Comparison of ENCODE assay signal across 8 mouse cellular contexts in genomic region chr3:152145186-152145585, GRCm38 (mm10). TPM values are rescaled to one million over a fixed set of nuclear protein-coding genes. Genes with fewer than 3 reads are reported as not detected.
DNase-seq lines count a peak whose midpoint lies in the region; ATAC-seq lines count a peak whose summit lies in the region.

No protein-coding gene starts in this region.

- WGBS in kidney, embryonic 16.5 days, result 26% methylated on average over 2 of the region's 2 CpGs

- intact Hi-C loops in left cerebral cortex, postnatal 14 days (cut with DNase I), result no loop called here
- intact Hi-C loops in gastrocnemius, postnatal 14 days (cut with DNase I; ENCODE audit: low total_unique reads), result no loop called here

- H3K4me1 ChIP-seq in kidney, embryonic 16.5 days (ENCODE audit: insufficient read depth, low read length), result peaks cover 33% of the 10 kb centered on the region

- no peak overlapping the region for H3K4me2 ChIP-seq in kidney, embryonic 16.5 days (replicated peaks; ENCODE audit: low read depth, low read length)

- H3K9ac ChIP-seq in kidney, embryonic 16.5 days (replicated peaks; ENCODE audit: low read length), result no peak overlapping the region

- DNase-seq in left cerebral cortex, postnatal 14 days (ENCODE audit: low spot score in 2 of 2), result peak; percentile 48 to 66
- no peak for DNase-seq in left cerebral cortex, adult 18-20 months (ENCODE audit: low spot score in 2 of 2)
- DNase-seq in cerebellum, adult 11 months, result peak; percentile 27
- peak; percentile 70 for DNase-seq in gastrocnemius, postnatal 14 days
- peak; percentile 93 for DNase-seq in skeletal muscle tissue, adult 2 months (ENCODE audit: low read depth, low spot score)
- DNase-seq in urinary bladder, adult 18-20 months (ENCODE audit: low spot score in 2 of 2), result no peak
- DNase-seq in spleen, adult 18-20 months, result no peak

- no peak overlapping the region; the same call in 1 of the 2 replicates for H3K27ac ChIP-seq in kidney, embryonic 16.5 days (ENCODE audit: low read length)

- ATAC-seq in kidney, embryonic 16.5 days (ENCODE audit: low FRiP score, low TSS enrichment), result peak; percentile 89

- no peaks in the 10 kb centered on the region for H3K36me3 ChIP-seq in kidney, embryonic 16.5 days (ENCODE audit: insufficient read depth, low read length)

- H3K27me3 ChIP-seq in kidney, embryonic 16.5 days (ENCODE audit: insufficient read depth, low read length), result no peaks in the 10 kb centered on the region

- no peaks in the 10 kb centered on the region for H3K9me3 ChIP-seq in kidney, embryonic 16.5 days (ENCODE audit: low read length)

- no peak overlapping the region for H3K4me3 ChIP-seq in kidney, embryonic 16.5 days (ENCODE audit: low read length)

RNA-seq across cellular contexts. Expression of gene Gipc2, which starts 20.8 kb away (rescaled TPM):
- total RNA-seq in left cerebral cortex, postnatal 14 days (2021), result 1 to 10 TPM; 3.1 to 4.1 TPM
- total RNA-seq in left cerebral cortex, adult 18-20 months (2021), result 1 to 10 TPM; 3.2 to 3.5 TPM
- 1 to 10 TPM in 1 of 2 experiments, under 1 TPM in 1; 0.82 to 1.1 TPM for total RNA-seq in gastrocnemius, postnatal 14 days (2021)
- polyA plus RNA-seq in kidney, embryonic 16.5 days (2015; fragmentation: Nextera tagmentation; extraction: Ambion mirVana), result 43.7 and 45.7 TPM in 2 replicates

Comparison
In these comparisons a context has a peak if more than half of its experiments do, and no peak if none do; other contexts are left out.
1. DNase-seq: peak in left cerebral cortex, postnatal 14 days (2 of 2), cerebellum, adult 11 months (single experiment), gastrocnemius, postnatal 14 days (single experiment) and skeletal muscle tissue, adult 2 months (single experiment); none in left cerebral cortex, adult 18-20 months (0 of 2), urinary bladder, adult 18-20 months (0 of 2) and spleen, adult 18-20 months (0 of 2).